Mouse (Mus musculus): ENCODE results near the gene Syce1l. TPM values are rescaled to one million over a fixed set of nuclear protein-coding genes. Genes with fewer than 3 reads are reported as not detected.

The Syce1l gene
- total and polyA plus RNA-seq, 3 experiments, result 0.94 to 1.9 (median 1.4) TPM

DNA sequence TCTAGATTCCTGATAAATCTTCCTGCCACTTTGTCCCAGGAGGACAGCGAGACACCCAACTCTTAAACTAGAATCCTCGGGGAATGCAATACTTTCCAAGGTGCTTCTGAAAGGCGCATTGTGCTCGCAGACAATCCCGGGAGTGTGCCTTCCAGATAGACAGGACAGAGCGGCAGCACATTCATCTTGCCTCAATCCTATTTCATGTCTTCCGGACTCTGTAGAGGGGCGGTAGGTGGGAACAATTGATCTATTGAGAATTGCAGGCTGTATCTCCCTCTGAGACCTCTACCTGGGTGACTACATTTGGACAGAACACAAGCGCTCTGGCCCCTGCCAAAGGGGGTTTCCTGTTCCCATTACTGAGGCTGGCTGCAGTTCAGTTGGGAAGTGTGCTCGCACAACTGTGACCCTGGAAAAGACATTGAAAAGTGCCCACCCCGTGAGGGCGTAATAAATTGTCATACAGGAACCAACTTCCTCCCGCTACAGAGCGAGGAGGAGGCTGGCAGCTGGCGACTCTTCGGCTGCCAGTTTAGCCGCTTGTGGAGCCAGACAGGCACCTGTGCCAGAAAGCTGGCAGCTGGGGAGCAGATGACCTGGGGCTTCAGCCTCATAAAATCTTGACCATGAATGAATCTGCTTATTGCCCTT, 45.0 kb downstream of the Syce1l start:
- TF ChIP-seq NRF1 (IDR thresholded peaks at IDR 0.05; ENCODE audit: low read depth, low read length) (no peak), TBP (conservative IDR thresholded peaks at IDR 0.05; ENCODE audit: low read depth, low read length) (no peak), ZNF384 (IDR thresholded peaks at IDR 0.05; ENCODE audit: low read depth, low read length) (no peak), ZKSCAN1 (IDR thresholded peaks at IDR 0.05; ENCODE audit: borderline replicate concordance, low read depth, low read length) (no peak), ETS1 (conservative IDR thresholded peaks at IDR 0.05; ENCODE audit: low read depth, low read length) (no peak), ZC3H11A (IDR thresholded peaks at IDR 0.05; ENCODE audit: low read depth, low read length) (no peak), SMC3 (IDR thresholded peaks at IDR 0.05; ENCODE audit: low read depth, low read length) (no peak), JUN (IDR thresholded peaks at IDR 0.05; ENCODE audit: insufficient read depth, low read depth, low read length) (no peak), RAD21 (IDR thresholded peaks at IDR 0.05; ENCODE audit: low read depth, low read length) (no peak), ZMIZ1 (IDR thresholded peaks at IDR 0.05; ENCODE audit: low read depth, low read length) (no peak), NELFE (IDR thresholded peaks at IDR 0.05; ENCODE audit: low read depth, low read length) (no peak), KAT2A (IDR thresholded peaks at IDR 0.05; ENCODE audit: insufficient replicate concordance, low read length) (no peak), POLR2A (IDR thresholded peaks at IDR 0.05; ENCODE audit: low read depth, low read length) (no peak), CHD1 (IDR thresholded peaks at IDR 0.05; ENCODE audit: low read depth, low read length) (no peak), BHLHE40 (IDR thresholded peaks at IDR 0.05; ENCODE audit: low read depth, low read length) (no peak), MXI1 (IDR thresholded peaks at IDR 0.05; ENCODE audit: low read depth, low read length) (no peak), IRF4 (IDR thresholded peaks at IDR 0.05; ENCODE audit: low read depth, low read length) (no peak)
- in situ Hi-C loops (cut with MboI; ENCODE audit: low pct_ligation_motif_present, low pct_unique_long_range_greater_than_20kb, low sequenced_read_pairs) (no loop called here), dilution Hi-C loops (cut with MboI; ENCODE audit: extremely low pct_ligation_motif_present, extremely low pct_unique_long_range_greater_than_20kb, low sequenced_read_pairs) (no loop called here)
- Histone ChIP-seq H3K36me3 (replicated peaks in 1 of 2; ENCODE audit: control insufficient read depth in 1 of 2, insufficient read depth in 1 of 2, low read length in 1 of 2) (no peaks in the 10 kb centered on the region), H3K4me2 (ENCODE audit: insufficient read depth, low read depth, poor library complexity, severe bottlenecking) (no peak overlapping the region), H3K27ac (ENCODE audit: insufficient read depth, low read depth) (no peak overlapping the region), H3K9ac (ENCODE audit: insufficient read depth, low read depth) (no peak overlapping the region), H3K9me3 (replicated peaks; ENCODE audit: low read length) (no peaks in the 10 kb centered on the region), H3K4me1 (ENCODE audit: control insufficient read depth in 1 of 2, insufficient read depth in 2 of 2) (peaks cover 4 to 5% of the 10 kb centered on the region in 2 experiments; a peak in 2 of 4 replicates), H3K4me3 (replicated peaks in 1 of 3; ENCODE audit: low read depth in 2 of 3, low read length in 2 of 3, poor library complexity in 1 of 3) (no peak overlapping the region), H3K27me3 (replicated peaks) (no peaks in the 10 kb centered on the region), H3K79me2 (replicated peaks; ENCODE audit: control insufficient read depth, extremely low read depth, insufficient read depth, poor library complexity, severe bottlenecking) (no peaks in the 10 kb centered on the region)
- DNase-seq (ENCODE audit: extremely low read depth), result no peak

DNA sequence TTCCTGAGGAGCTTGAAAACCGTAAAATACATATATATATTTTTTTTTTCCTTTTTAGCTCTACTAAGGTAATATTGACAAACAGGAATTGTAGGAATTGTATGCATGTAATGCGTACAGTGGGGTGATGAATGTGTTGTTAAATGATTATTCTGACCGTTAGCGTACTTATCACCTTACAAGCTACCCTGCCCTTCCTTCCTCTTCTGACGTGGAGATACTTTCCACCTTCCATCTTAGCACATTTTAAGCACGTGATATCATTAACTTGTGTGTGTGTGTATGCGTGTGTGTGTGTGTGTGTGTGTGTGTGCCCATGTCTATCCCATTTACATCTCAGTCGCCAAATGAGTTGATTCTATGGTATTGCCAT, 45.5 kb downstream of the Syce1l start:
- H3K4me1 ChIP-seq (ENCODE audit: control insufficient read depth in 1 of 2, insufficient read depth in 2 of 2), result peaks cover 4 to 5% of the 10 kb centered on the region in 2 experiments; a peak in 2 of 4 replicates
- dilution Hi-C loops (cut with MboI; ENCODE audit: extremely low pct_ligation_motif_present, extremely low pct_unique_long_range_greater_than_20kb, low sequenced_read_pairs) (no loop called here), in situ Hi-C loops (cut with MboI; ENCODE audit: low pct_ligation_motif_present, low pct_unique_long_range_greater_than_20kb, low sequenced_read_pairs) (no loop called here)

More for the DNA sequence above, 45.5 kb downstream of the Syce1l start:
- H3K36me3 ChIP-seq (replicated peaks in 1 of 2; ENCODE audit: control insufficient read depth in 1 of 2, insufficient read depth in 1 of 2, low read length in 1 of 2), result no peaks in the 10 kb centered on the region
- no peaks in the 10 kb centered on the region for H3K27me3 ChIP-seq (replicated peaks)
- no peak overlapping the region for H3K4me3 ChIP-seq (replicated peaks in 1 of 3; ENCODE audit: low read depth in 2 of 3, low read length in 2 of 3, poor library complexity in 1 of 3)
- TF ChIP-seq USF1 (IDR thresholded peaks at IDR 0.05; ENCODE audit: low read depth, low read length) (no peak), NRF1 (IDR thresholded peaks at IDR 0.05; ENCODE audit: low read depth, low read length) (no peak), MAZ (IDR thresholded peaks at IDR 0.05; ENCODE audit: low read depth, low read length) (no peak), ZKSCAN1 (IDR thresholded peaks at IDR 0.05; ENCODE audit: borderline replicate concordance, low read depth, low read length) (no peak), ZMIZ1 (IDR thresholded peaks at IDR 0.05; ENCODE audit: low read depth, low read length) (no peak), PAX5 (IDR thresholded peaks at IDR 0.05; ENCODE audit: low read length) (no peak), NELFE (IDR thresholded peaks at IDR 0.05; ENCODE audit: low read depth, low read length) (no peak), HCFC1 (IDR thresholded peaks at IDR 0.05; ENCODE audit: low read depth, low read length) (no peak), EP300 (IDR thresholded peaks at IDR 0.05; ENCODE audit: low read length) (no peak), RAD21 (IDR thresholded peaks at IDR 0.05; ENCODE audit: low read depth, low read length) (no peak), GABPA (IDR thresholded peaks at IDR 0.05; ENCODE audit: insufficient replicate concordance, low read depth, low read length) (no peak), UBTF (IDR thresholded peaks at IDR 0.05; ENCODE audit: low read depth, low read length) (no peak), SIN3A (IDR thresholded peaks at IDR 0.05; ENCODE audit: low read length) (no peak), MAX (IDR thresholded peaks at IDR 0.05; ENCODE audit: low read length) (no peak), KAT2A (IDR thresholded peaks at IDR 0.05; ENCODE audit: insufficient replicate concordance, low read length) (no peak), POLR2AphosphoS2 (IDR thresholded peaks at IDR 0.05; ENCODE audit: low read depth, low read length) (no peak), MEF2A (IDR thresholded peaks at IDR 0.05; ENCODE audit: borderline replicate concordance, low read depth, low read length) (no peak), CHD1 (IDR thresholded peaks at IDR 0.05; ENCODE audit: low read depth, low read length) (no peak)
- DNase-seq (ENCODE audit: extremely low read depth), result no peak
- no peaks in the 10 kb centered on the region for H3K79me2 ChIP-seq (replicated peaks; ENCODE audit: control insufficient read depth, extremely low read depth, insufficient read depth, poor library complexity, severe bottlenecking)
- no peak overlapping the region for H3K9ac ChIP-seq (ENCODE audit: insufficient read depth, low read depth)
- H3K27ac ChIP-seq (ENCODE audit: insufficient read depth, low read depth), result no peak overlapping the region
- H3K9me3 ChIP-seq (replicated peaks; ENCODE audit: low read length), result no peaks in the 10 kb centered on the region
- no peak overlapping the region for H3K4me2 ChIP-seq (ENCODE audit: insufficient read depth, low read depth, poor library complexity, severe bottlenecking)

Measured in CH12.LX (cell line).